11 mouse cellular contexts compared by ENCODE assay signal in the genomic region with DNA sequence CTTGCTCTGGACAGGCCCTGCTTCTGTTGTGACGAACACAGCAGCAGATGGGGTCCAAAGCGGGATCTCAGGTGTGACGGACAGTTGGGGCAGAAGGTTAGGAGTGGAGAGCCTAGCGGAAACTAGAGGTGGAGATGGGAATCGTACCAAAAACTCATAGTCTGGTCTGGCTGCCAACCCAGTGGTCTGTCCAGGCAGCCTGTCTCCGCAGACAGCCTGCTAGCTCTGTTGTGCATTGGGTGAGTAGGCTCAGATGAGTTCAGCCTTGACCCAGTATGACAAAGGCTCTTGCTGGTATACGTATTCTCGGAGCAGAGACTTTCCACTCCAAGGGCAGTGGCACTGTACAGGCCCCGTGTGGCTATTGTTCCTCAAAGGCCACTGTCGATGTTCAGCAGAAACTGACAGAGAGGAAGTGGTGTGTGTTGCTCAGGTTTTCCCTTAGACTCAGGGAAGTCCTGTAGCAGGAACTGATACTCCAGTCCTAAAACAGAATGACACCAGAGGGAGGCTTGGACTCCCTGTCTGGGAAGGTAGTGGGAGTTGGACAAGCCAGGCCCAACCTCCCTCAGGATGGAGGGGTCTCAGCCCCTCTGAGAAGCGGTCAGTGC. TPM values are rescaled to one million over a fixed set of nuclear protein-coding genes. Genes with fewer than 3 reads are reported as not detected.
A peak's percentile ranks its signal among the peaks of the same experiment; 100 is the strongest.
DNase-seq lines count a peak whose midpoint lies in the region; ATAC-seq and TF ChIP-seq lines count a peak whose summit lies in the region.
"Had no signal": no experiment of that assay in that cellular context is flagged by ENCODE, and none has a peak within 500 bp of the region (broad histone marks: within the 10 kb centered on the region; RNA-seq: fewer than 3 reads in every experiment).

No protein-coding gene starts in this region.

- ATAC-seq in heart, embryonic 15.5 days (replicated peaks; ENCODE audit: insufficient number of reproducible peaks, insufficient read depth, low FRiP score, low read depth), result 0 out of 2 replicates have a peak, but pooled peaks have one; percentile 11
- ATAC-seq in granulocyte monocyte progenitor cell, adult 5-6 weeks (replicated peaks; ENCODE audit: poor library complexity, severe bottlenecking), result peak; percentile 94

- no peak overlapping the region for H3K27ac ChIP-seq in heart, embryonic 15.5 days
- peak overlapping the region; percentile 54 for H3K27ac ChIP-seq in spleen, adult 2 months (ENCODE audit: insufficient read depth, low read length)
- H3K27ac ChIP-seq: heart, adult 2 months had no signal

- no peak overlapping the region for H3K9ac ChIP-seq in heart, embryonic 15.5 days

- H3K27me3 ChIP-seq in heart, embryonic 15.5 days, result no peaks in the 10 kb centered on the region
- no peaks in the 10 kb centered on the region for H3K27me3 ChIP-seq in spleen, adult 2 months (ENCODE audit: control insufficient read depth, insufficient read depth, low read length)
- no peaks in the 10 kb centered on the region for H3K27me3 ChIP-seq in splenic B cell, adult 2 months (ENCODE audit: control insufficient read depth, insufficient read depth, low read length, poor library complexity, severe bottlenecking)

- no peak overlapping the region for H3K4me2 ChIP-seq in heart, embryonic 15.5 days

- DNase-seq in heart, postnatal 10 days, result no peak
- DNase-seq in spleen, adult 2 months (ENCODE audit: low read depth in 1 of 2, low spot score in 2 of 2), result peak; percentile 33 to 36
- DNase-seq in spleen, adult 12 weeks (ENCODE audit: low spot score), result no peak
- DNase-seq in splenic B cell, adult 2 months (ENCODE audit: low read depth, low spot score), result peak; percentile 69
- DNase-seq in natural killer cell, adult 2 months (ENCODE audit: low spot score in 2 of 2), result no peak
- DNase-seq: left cerebral cortex, postnatal 4 days; right cerebral cortex, postnatal 4 days had no signal

- peaks cover 3% of the 10 kb centered on the region for H3K4me1 ChIP-seq in heart, embryonic 15.5 days (replicated peaks)
- peaks cover 7% of the 10 kb centered on the region; the same call in 1 of the 2 replicates for H3K4me1 ChIP-seq in spleen, adult 2 months (ENCODE audit: control insufficient read depth, insufficient read depth, insufficient read length)

- H3K4me3 ChIP-seq in heart, embryonic 15.5 days, result no peak overlapping the region
- no peak overlapping the region for H3K4me3 ChIP-seq in spleen, adult 2 months (ENCODE audit: extremely low read depth, insufficient read depth, insufficient read length)
- H3K4me3 ChIP-seq: heart, adult 2 months had no signal

- no peak for TF ChIP-seq POLR2A in spleen, adult 2 months (IDR thresholded peaks at IDR 0.05; ENCODE audit: low read depth, low read length)

- H3K36me3 ChIP-seq in heart, embryonic 15.5 days, result no peaks in the 10 kb centered on the region
- no peaks in the 10 kb centered on the region for H3K36me3 ChIP-seq in spleen, adult 2 months (ENCODE audit: control insufficient read depth, insufficient read depth, low read length)
- no peaks in the 10 kb centered on the region for H3K36me3 ChIP-seq in splenic B cell, adult 2 months (ENCODE audit: control insufficient read depth, insufficient read depth, low read length, poor library complexity, severe bottlenecking)

- no peaks in the 10 kb centered on the region for H3K9me3 ChIP-seq in heart, embryonic 15.5 days (replicated peaks)

- intact Hi-C loops in heart, postnatal 10 days (cut with DNase I), result no loop called here

- WGBS in heart, embryonic 15.5 days, result 71% methylated on average over 11 of the region's 11 CpGs
- WGBS in spleen, adult 2 months, result 56% methylated on average over 11 of the region's 11 CpGs

- no peak for TF ChIP-seq CTCF in spleen, adult 2 months (IDR thresholded peaks at IDR 0.05; ENCODE audit: extremely low read depth, insufficient read depth, insufficient read length, insufficient replicate concordance)

RNA-seq across cellular contexts. Expression of a gene that starts 6.6 kb away (rescaled TPM):
- polyA plus RNA-seq in heart, embryonic 15.5 days (2015; fragmentation: Nextera tagmentation; extraction: Ambion mirVana), result 13.8 and 20.1 TPM in 2 replicates
- 10 to 100 TPM; 22.9 to 28.6 TPM for total RNA-seq in heart, postnatal 10 days (2021)
- polyA plus RNA-seq in spleen, adult 2 months (2012; rRNA removed), result 143 and 145 TPM in 2 replicates
- total RNA-seq in granulocyte monocyte progenitor cell, adult 5-6 weeks (2014; fragmentation: Nextera tagmentation), result 77.4 and 88.0 TPM in 2 replicates
- total RNA-seq in granulocyte monocyte progenitor cell, adult 5-6 weeks (2017), result 63.8 and 83.6 TPM in 2 replicates

RNA-seq across cellular contexts. Expression of a gene that starts 49.6 kb away (rescaled TPM):
- not detected in 2 replicates for polyA plus RNA-seq in heart, embryonic 15.5 days (2015; fragmentation: Nextera tagmentation; extraction: Ambion mirVana)
- total RNA-seq in heart, postnatal 10 days (2021), result not detected
- 0.07 TPM in 1 of 2 replicates, not detected in the other for polyA plus RNA-seq in spleen, adult 2 months (2012; rRNA removed)
- not detected in 2 replicates for total RNA-seq in granulocyte monocyte progenitor cell, adult 5-6 weeks (2014; fragmentation: Nextera tagmentation)
- total RNA-seq in granulocyte monocyte progenitor cell, adult 5-6 weeks (2017), result 0.15 TPM in 1 of 2 replicates, not detected in the other
- polyA plus RNA-seq: heart, adult 2 months; kidney, embryonic 14.5 days had no signal

Comparison
In these comparisons a context has a peak if more than half of its experiments do, and no peak if none do; other contexts are left out.
1. DNase-seq: peak in spleen, adult 2 months (2 of 2) and splenic B cell, adult 2 months (single experiment); none in heart, postnatal 10 days (0 of 2), spleen, adult 12 weeks (single experiment) and natural killer cell, adult 2 months (0 of 2).